Mouse (Mus musculus) cerebellum, adult 11 months (tissue): ENCODE results near the gene Rpap2.

Experiments
- DNase-seq: peaks from one replicate; pipeline ENCODE4 v3.0.0; 2022

The Rpap2 gene

GRCm38 (mm10) chr5:107597301-107598077 is at the start of gene Rpap2, which contains the start of gene Glmn:
Rpap2 (plus strand) TSS chr5:107597373.
Glmn (minus strand) TSS chr5:107597888.
- DNase-seq = peak; percentile 83

GRCm38 (mm10) chr5:107547955-107548354 is 49.2 kb upstream of the Rpap2 start:
- DNase-seq = no peak

- no peak for DNase-seq
Observed at GRCm38 (mm10) chr5:107548444-107548843, 48.7 kb upstream of the Rpap2 start.

GRCm38 (mm10) chr5:107554336-107554735 is 42.8 kb upstream of the Rpap2 start:
- DNase-seq = no peak

- DNase-seq = no peak
Observed at GRCm38 (mm10) chr5:107556969-107557368, 40.2 kb upstream of the Rpap2 start.

GRCm38 (mm10) chr5:107569148-107569547 is 28.0 kb upstream of the Rpap2 start:
- no peak for DNase-seq

GRCm38 (mm10) chr5:107598380-107598779 is 1.2 kb downstream of the Rpap2 start:
- DNase-seq = no peak

GRCm38 (mm10) chr5:107611224-107611623 is 14.1 kb downstream of the Rpap2 start:
- peak; percentile 39 for DNase-seq

GRCm38 (mm10) chr5:107617986-107618385 is 20.8 kb downstream of the Rpap2 start:
- no peak for DNase-seq

GRCm38 (mm10) chr5:107621327-107621726 is 24.2 kb downstream of the Rpap2 start:
- DNase-seq = no peak

- DNase-seq = no peak
Observed at GRCm38 (mm10) chr5:107633651-107634050, 36.5 kb downstream of the Rpap2 start.

- no peak for DNase-seq
Observed at GRCm38 (mm10) chr5:107637106-107637505, 39.9 kb downstream of the Rpap2 start.

- no peak for DNase-seq
Observed at GRCm38 (mm10) chr5:107638366-107638765, 41.2 kb downstream of the Rpap2 start.

- DNase-seq = no peak
Observed at GRCm38 (mm10) chr5:107644595-107644994, 47.4 kb downstream of the Rpap2 start.

GRCm38 (mm10) chr5:107645935-107646334 is 48.8 kb downstream of the Rpap2 start:
- DNase-seq = no peak

GRCm38 (mm10) chr5:107647580-107647979 is 50.4 kb downstream of the Rpap2 start:
- DNase-seq = no peak

GRCm38 (mm10) chr5:107648552-107649125 is 51.5 kb downstream of the Rpap2 start:
- DNase-seq = no peak

- no peak for DNase-seq
Observed at GRCm38 (mm10) chr5:107649680-107650079, 52.5 kb downstream of the Rpap2 start.

- DNase-seq = no peak
Observed at GRCm38 (mm10) chr5:107650427-107650826, 53.3 kb downstream of the Rpap2 start.

GRCm38 (mm10) chr5:107652055-107652660 is 55.0 kb downstream of the Rpap2 start:
- DNase-seq = no peak

GRCm38 (mm10) chr5:107678392-107678791 is 81.2 kb downstream of the Rpap2 start:
- DNase-seq = no peak

GRCm38 (mm10) chr5:107681300-107681699 is 84.1 kb downstream of the Rpap2 start:
- DNase-seq = no peak

GRCm38 (mm10) chr5:107684380-107684779 is 87.2 kb downstream of the Rpap2 start:
- no peak for DNase-seq

- DNase-seq = no peak
Observed at GRCm38 (mm10) chr5:107687161-107687560, 90.0 kb downstream of the Rpap2 start.
